Mouse (Mus musculus): ENCODE data around the gene Smpd2. TPM values are rescaled to one million over a fixed set of nuclear protein-coding genes. Genes with fewer than 3 reads are reported as not detected.

The Smpd2 gene
- polyA plus RNA-seq, 1 experiment from 2014 or later, result 35.5 TPM

GRCm38 (mm10) chr10:41504996-41505395 lies 14.8 kb upstream of the Smpd2 start:
- DNase-seq (no peak), ATAC-seq (ENCODE audit: low FRiP score, low TSS enrichment) (no peak)
- no peak overlapping the region for H3K4me2 ChIP-seq (ENCODE audit: low read length)
- no peaks in the 10 kb centered on the region for H3K36me3 ChIP-seq (ENCODE audit: control insufficient read depth, insufficient read depth, low read length)
- 86% methylated on average over 1 of the region's 1 CpGs for WGBS
- H3K27ac ChIP-seq (replicated peaks; ENCODE audit: low read depth, low read length), result no peak overlapping the region
- H3K9me3 ChIP-seq (ENCODE audit: control insufficient read depth, low read length), result no peaks in the 10 kb centered on the region
- no peaks in the 10 kb centered on the region for H3K27me3 ChIP-seq (ENCODE audit: control insufficient read depth, insufficient read depth, low read length)
- no peaks in the 10 kb centered on the region for H3K4me1 ChIP-seq (ENCODE audit: control insufficient read depth, insufficient read depth, low read length)
- H3K9ac ChIP-seq (replicated peaks; ENCODE audit: low read length), result 0 out of 2 replicates have a peak overlapping the region, but pooled peaks have one; percentile 9
- no peak overlapping the region for H3K4me3 ChIP-seq (replicated peaks; ENCODE audit: low read depth, low read length)

- H3K9ac ChIP-seq (replicated peaks; ENCODE audit: low read length), result no peak overlapping the region
- 65% methylated on average over 4 of the region's 4 CpGs for WGBS
- no peak overlapping the region for H3K27ac ChIP-seq (replicated peaks; ENCODE audit: low read depth, low read length)
- H3K4me1 ChIP-seq (ENCODE audit: control insufficient read depth, insufficient read depth, low read length), result no peaks in the 10 kb centered on the region
- H3K9me3 ChIP-seq (ENCODE audit: control insufficient read depth, low read length), result no peaks in the 10 kb centered on the region
- H3K36me3 ChIP-seq (ENCODE audit: control insufficient read depth, insufficient read depth, low read length), result no peaks in the 10 kb centered on the region
- no peak overlapping the region for H3K4me3 ChIP-seq (replicated peaks; ENCODE audit: low read depth, low read length)
- no peaks in the 10 kb centered on the region for H3K27me3 ChIP-seq (ENCODE audit: control insufficient read depth, insufficient read depth, low read length)
- ATAC-seq (ENCODE audit: low FRiP score, low TSS enrichment) (no peak), DNase-seq (peak; percentile 44)
- H3K4me2 ChIP-seq (ENCODE audit: low read length), result no peak overlapping the region
Measured at GRCm38 (mm10) chr10:41500941-41501340, 10.8 kb upstream of the Smpd2 start.

- Histone ChIP-seq H3K9ac (replicated peaks; ENCODE audit: low read length) (no peak overlapping the region), H3K27me3 (ENCODE audit: control insufficient read depth, insufficient read depth, low read length) (no peaks in the 10 kb centered on the region), H3K36me3 (ENCODE audit: control insufficient read depth, insufficient read depth, low read length) (peaks cover 10% of the 10 kb centered on the region; the same call in 1 of the 2 replicates), H3K9me3 (ENCODE audit: control insufficient read depth, low read length) (no peaks in the 10 kb centered on the region), H3K4me1 (ENCODE audit: control insufficient read depth, insufficient read depth, low read length) (peaks cover 17% of the 10 kb centered on the region), H3K4me3 (replicated peaks; ENCODE audit: low read depth, low read length) (no peak overlapping the region; the same call in 1 of the 2 replicates), H3K27ac (replicated peaks; ENCODE audit: low read depth, low read length) (no peak overlapping the region), H3K4me2 (ENCODE audit: low read length) (peak overlapping the region; percentile 93)
- 54% methylated on average over 4 of the region's 4 CpGs for WGBS
- no peak for ATAC-seq (ENCODE audit: low FRiP score, low TSS enrichment)
- no peak for DNase-seq
Measured at GRCm38 (mm10) chr10:41491111-41491510, 942 bp upstream of the Smpd2 start.

- ATAC-seq (ENCODE audit: low FRiP score, low TSS enrichment) (no peak; the same call in 1 of the 2 replicates), DNase-seq (no peak)
Measured at GRCm38 (mm10) chr10:41490518-41490873, 327 bp upstream of the Smpd2 start.

GRCm38 (mm10) chr10:41489294-41489693 lies 875 bp downstream of the Smpd2 start:
- peak overlapping the region; percentile 69; the same call in 1 of the 2 replicates for H3K9ac ChIP-seq (replicated peaks; ENCODE audit: low read length)
- 37% methylated on average over 8 of the region's 8 CpGs for WGBS
- peaks cover 17% of the 10 kb centered on the region for H3K4me1 ChIP-seq (ENCODE audit: control insufficient read depth, insufficient read depth, low read length)
- H3K4me3 ChIP-seq (replicated peaks; ENCODE audit: low read depth, low read length), result peak overlapping the region; percentile 52
- DNase-seq, result no peak
- no peaks in the 10 kb centered on the region for H3K27me3 ChIP-seq (ENCODE audit: control insufficient read depth, insufficient read depth, low read length)
- no peaks in the 10 kb centered on the region for H3K9me3 ChIP-seq (ENCODE audit: control insufficient read depth, low read length)
- H3K27ac ChIP-seq (replicated peaks; ENCODE audit: low read depth, low read length), result no peak overlapping the region
- H3K4me2 ChIP-seq (ENCODE audit: low read length), result peak overlapping the region; percentile 93
- H3K36me3 ChIP-seq (ENCODE audit: control insufficient read depth, insufficient read depth, low read length), result peaks cover 27% of the 10 kb centered on the region
- no peak for ATAC-seq (ENCODE audit: low FRiP score, low TSS enrichment)

More at GRCm38 (mm10) chr10:41490518-41490873, 327 bp upstream of the Smpd2 start:
- peak overlapping the region; percentile 52 for H3K4me3 ChIP-seq (replicated peaks; ENCODE audit: low read depth, low read length)
- H3K4me1 ChIP-seq (ENCODE audit: control insufficient read depth, insufficient read depth, low read length), result peaks cover 17% of the 10 kb centered on the region
- no peaks in the 10 kb centered on the region for H3K27me3 ChIP-seq (ENCODE audit: control insufficient read depth, insufficient read depth, low read length)
- peak overlapping the region; percentile 93 for H3K4me2 ChIP-seq (ENCODE audit: low read length)
- no peaks in the 10 kb centered on the region for H3K9me3 ChIP-seq (ENCODE audit: control insufficient read depth, low read length)
- H3K27ac ChIP-seq (replicated peaks; ENCODE audit: low read depth, low read length), result no peak overlapping the region
- peaks cover 16% of the 10 kb centered on the region; the same call in 1 of the 2 replicates for H3K36me3 ChIP-seq (ENCODE audit: control insufficient read depth, insufficient read depth, low read length)
- WGBS, result under 1% methylated on average over 29 of the region's 29 CpGs
- peak overlapping the region; percentile 69 for H3K9ac ChIP-seq (replicated peaks; ENCODE audit: low read length)

GRCm38 (mm10) chr10:41488877-41489276 lies 1.3 kb downstream of the Smpd2 start:
- Histone ChIP-seq H3K9me3 (ENCODE audit: control insufficient read depth, low read length) (no peaks in the 10 kb centered on the region), H3K9ac (replicated peaks; ENCODE audit: low read length) (no peak overlapping the region), H3K4me2 (ENCODE audit: low read length) (peak overlapping the region; percentile 93), H3K27ac (replicated peaks; ENCODE audit: low read depth, low read length) (no peak overlapping the region), H3K36me3 (ENCODE audit: control insufficient read depth, insufficient read depth, low read length) (peaks cover 27% of the 10 kb centered on the region), H3K4me3 (replicated peaks; ENCODE audit: low read depth, low read length) (peak overlapping the region; percentile 52), H3K27me3 (ENCODE audit: control insufficient read depth, insufficient read depth, low read length) (no peaks in the 10 kb centered on the region), H3K4me1 (ENCODE audit: control insufficient read depth, insufficient read depth, low read length) (peaks cover 17% of the 10 kb centered on the region)
- 38% methylated on average over 7 of the region's 7 CpGs for WGBS
- no peak for DNase-seq
- ATAC-seq (ENCODE audit: low FRiP score, low TSS enrichment), result no peak

GRCm38 (mm10) chr10:41486506-41487170 lies 3.5 kb downstream of the Smpd2 start:
- peaks cover 17% of the 10 kb centered on the region for H3K4me1 ChIP-seq (ENCODE audit: control insufficient read depth, insufficient read depth, low read length)
- H3K27me3 ChIP-seq (ENCODE audit: control insufficient read depth, insufficient read depth, low read length), result no peaks in the 10 kb centered on the region
- no peak for DNase-seq
- H3K4me2 ChIP-seq (ENCODE audit: low read length), result no peak overlapping the region
- H3K9ac ChIP-seq (replicated peaks; ENCODE audit: low read length), result no peak overlapping the region
- ATAC-seq (ENCODE audit: low FRiP score, low TSS enrichment), result no peak
- WGBS, result 60% methylated on average over 14 of the region's 14 CpGs
- no peak overlapping the region for H3K4me3 ChIP-seq (replicated peaks; ENCODE audit: low read depth, low read length)
- H3K9me3 ChIP-seq (ENCODE audit: control insufficient read depth, low read length), result no peaks in the 10 kb centered on the region
- peaks cover 46% of the 10 kb centered on the region for H3K36me3 ChIP-seq (ENCODE audit: control insufficient read depth, insufficient read depth, low read length)
- H3K27ac ChIP-seq (replicated peaks; ENCODE audit: low read depth, low read length), result no peak overlapping the region

- WGBS, result 95% methylated on average over 16 of the region's 16 CpGs
- peaks cover 46% of the 10 kb centered on the region for H3K36me3 ChIP-seq (ENCODE audit: control insufficient read depth, insufficient read depth, low read length)
- H3K4me2 ChIP-seq (ENCODE audit: low read length), result no peak overlapping the region
- no peak overlapping the region for H3K4me3 ChIP-seq (replicated peaks; ENCODE audit: low read depth, low read length)
- H3K9me3 ChIP-seq (ENCODE audit: control insufficient read depth, low read length), result no peaks in the 10 kb centered on the region
- no peaks in the 10 kb centered on the region for H3K27me3 ChIP-seq (ENCODE audit: control insufficient read depth, insufficient read depth, low read length)
- H3K4me1 ChIP-seq (ENCODE audit: control insufficient read depth, insufficient read depth, low read length), result peaks cover 17% of the 10 kb centered on the region
- H3K9ac ChIP-seq (replicated peaks; ENCODE audit: low read length), result no peak overlapping the region
- no peak for ATAC-seq (ENCODE audit: low FRiP score, low TSS enrichment)
- no peak for DNase-seq
- no peak overlapping the region for H3K27ac ChIP-seq (replicated peaks; ENCODE audit: low read depth, low read length)
Measured at GRCm38 (mm10) chr10:41485778-41486177, 4.4 kb downstream of the Smpd2 start.

- Histone ChIP-seq H3K4me1 (ENCODE audit: control insufficient read depth, insufficient read depth, low read length) (peaks cover 11% of the 10 kb centered on the region), H3K27me3 (ENCODE audit: control insufficient read depth, insufficient read depth, low read length) (no peaks in the 10 kb centered on the region), H3K4me3 (replicated peaks; ENCODE audit: low read depth, low read length) (no peak overlapping the region), H3K9me3 (ENCODE audit: control insufficient read depth, low read length) (no peaks in the 10 kb centered on the region), H3K36me3 (ENCODE audit: control insufficient read depth, insufficient read depth, low read length) (peaks cover 46% of the 10 kb centered on the region), H3K9ac (replicated peaks; ENCODE audit: low read length) (no peak overlapping the region), H3K27ac (replicated peaks; ENCODE audit: low read depth, low read length) (no peak overlapping the region), H3K4me2 (ENCODE audit: low read length) (no peak overlapping the region)
- ATAC-seq (ENCODE audit: low FRiP score, low TSS enrichment) (no peak), DNase-seq (no peak)
- 76% methylated on average over 7 of the region's 7 CpGs for WGBS
Measured at GRCm38 (mm10) chr10:41482446-41482845, 7.7 kb downstream of the Smpd2 start.
